Mouse (Mus musculus) limb, embryonic 13.5 days (tissue): ENCODE data around the gene Mad1l1. TPM values are rescaled to one million over a fixed set of nuclear protein-coding genes. Genes with fewer than 3 reads are reported as not detected.

Source experiments
- ATAC-seq: fragments of 200-750 bp; cut with Nextera tagmentation; 2 replicates; pipeline ENCODE4 v1.8.0; 2017; ENCODE audit warnings: low read depth, moderate number of reproducible peaks, moderate TSS enrichment; ENCODE audit not compliant: low FRiP score
- H3K27ac ChIP-seq: fragments of 300-500 bp; sonication (generic); 2 replicates; pipeline ENCODE4 v1.5.1; 2015; ENCODE audit warnings: inconsistent platforms, mild to moderate bottlenecking, moderate library complexity
- H3K27me3 ChIP-seq: fragments of 300-500 bp; sonication (generic); 2 replicates; pipeline ENCODE4 v1.6.1; 2015; ENCODE audit warnings: mild to moderate bottlenecking, inconsistent platforms
- H3K36me3 ChIP-seq: fragments of 300-500 bp; sonication (generic); 2 replicates; pipeline ENCODE4 v1.6.1; 2015; ENCODE audit warnings: inconsistent platforms, mild to moderate bottlenecking, moderate library complexity
- H3K4me1 ChIP-seq: fragments of 300-500 bp; sonication (generic); 2 replicates; pipeline ENCODE4 v1.6.1; 2015; ENCODE audit warnings: inconsistent platforms
- H3K4me2 ChIP-seq: fragments of 300-500 bp; sonication (generic); replicated peaks from 2 replicates; pipeline ENCODE4 v1.6.1; 2015; ENCODE audit warnings: inconsistent platforms, mild to moderate bottlenecking, moderate library complexity
- H3K4me3 ChIP-seq: fragments of 300-500 bp; sonication (generic); 2 replicates; pipeline ENCODE4 v1.5.1; 2015; ENCODE audit warnings: moderate library complexity, mild to moderate bottlenecking, inconsistent platforms
- H3K9ac ChIP-seq: fragments of 300-500 bp; sonication (generic); 2 replicates; pipeline ENCODE4 v1.6.1; 2015; ENCODE audit warnings: mild to moderate bottlenecking, inconsistent platforms
- H3K9me3 ChIP-seq: fragments of 300-500 bp; sonication (generic); 2 replicates; pipeline ENCODE4 v1.6.1; 2016; ENCODE audit warnings: inconsistent platforms
- WGBS: fragments of 180-500 bp; shearing (Covaris S2); methylation state at CpG from one replicate; pipeline ENCODE4 v1.1.7; 2015; 5-methylcytosine and 5-hydroxymethylcytosine counted together
- polyA plus RNA-seq: library from polyadenylated mRNA; unstranded; fragments of >200 nt; fragmentation: Nextera tagmentation; extraction: Ambion mirVana; gene quantifications from 2 replicates; pipeline ENCODE4 v1.2.1, GENCODE M21; 2015

Gene Mad1l1
- polyA plus RNA-seq, 1 experiment from 2014 or later, result 52.6 TPM

DNA sequence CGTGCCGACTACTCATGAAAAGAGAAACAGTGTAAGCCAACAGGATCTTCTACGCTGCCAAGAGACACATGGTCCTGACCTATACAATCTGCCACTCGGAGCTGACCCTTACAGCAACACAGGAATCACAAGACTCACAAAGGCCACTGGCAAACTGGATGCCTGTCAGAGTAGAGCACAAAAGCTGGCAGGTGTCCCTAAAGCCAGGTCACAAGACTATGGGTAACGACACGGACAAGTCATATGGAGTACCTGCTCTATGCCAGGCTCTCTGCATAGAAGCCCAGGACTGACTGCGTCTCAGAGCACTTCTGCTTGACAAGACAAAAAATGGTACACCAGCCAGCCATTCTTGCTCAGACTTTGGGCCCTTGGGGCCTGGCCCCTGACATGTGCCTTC lies 234.1 kb downstream of the Mad1l1 start:
- no peaks in the 10 kb centered on the region for H3K27me3 ChIP-seq
- WGBS, result 90% methylated on average over 7 of the region's 7 CpGs

GRCm38 (mm10) chr5:140084341-140084740 lies 237.0 kb downstream of the Mad1l1 start:
- H3K4me3 ChIP-seq, result no peak overlapping the region
- 94% methylated on average over 6 of the region's 6 CpGs for WGBS
- H3K9ac ChIP-seq, result no peak overlapping the region
- no peak overlapping the region for H3K4me2 ChIP-seq
- no peaks in the 10 kb centered on the region for H3K9me3 ChIP-seq
- H3K4me1 ChIP-seq, result peaks cover 14% of the 10 kb centered on the region
- H3K36me3 ChIP-seq, result peaks cover 44% of the 10 kb centered on the region
- no peak for ATAC-seq
- H3K27me3 ChIP-seq, result no peaks in the 10 kb centered on the region
- no peak overlapping the region for H3K27ac ChIP-seq

More for the DNA sequence above, 234.1 kb downstream of the Mad1l1 start:
- no peak overlapping the region for H3K4me2 ChIP-seq
- no peak overlapping the region for H3K27ac ChIP-seq
- no peaks in the 10 kb centered on the region for H3K9me3 ChIP-seq
- H3K4me1 ChIP-seq, result peaks cover 21% of the 10 kb centered on the region
- ATAC-seq, result no peak
- H3K36me3 ChIP-seq, result peaks cover 29% of the 10 kb centered on the region
- H3K4me3 ChIP-seq, result no peak overlapping the region
- no peak overlapping the region for H3K9ac ChIP-seq

DNA sequence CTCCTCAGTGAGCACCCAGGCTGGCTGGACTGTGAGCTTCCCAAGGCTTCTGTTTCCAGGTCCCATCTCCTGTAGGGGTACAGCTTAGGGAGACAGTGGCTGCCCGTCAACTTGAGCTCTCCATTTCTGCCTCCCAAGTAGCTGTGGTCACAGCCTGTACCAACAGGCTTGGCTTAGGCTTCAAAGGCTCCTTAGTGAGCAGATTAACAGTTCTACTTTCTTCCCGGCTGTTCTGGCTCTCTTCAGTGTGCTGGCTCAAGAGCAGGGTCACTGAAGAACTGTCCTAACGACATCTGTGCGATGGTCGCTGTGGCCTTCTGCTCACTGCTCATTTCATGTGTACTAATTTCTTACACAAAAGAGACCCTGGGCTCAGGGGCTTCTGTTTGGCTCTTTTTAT lies 237.4 kb downstream of the Mad1l1 start:
- Histone ChIP-seq H3K27me3 (no peaks in the 10 kb centered on the region), H3K4me3 (no peak overlapping the region), H3K4me1 (peaks cover 14% of the 10 kb centered on the region), H3K9ac (no peak overlapping the region), H3K4me2 (no peak overlapping the region), H3K27ac (no peak overlapping the region), H3K36me3 (peaks cover 44% of the 10 kb centered on the region), H3K9me3 (no peaks in the 10 kb centered on the region)
- WGBS, result 70% methylated on average over 5 of the region's 5 CpGs
- no peak for ATAC-seq

- H3K27me3 ChIP-seq, result no peaks in the 10 kb centered on the region
- no peak overlapping the region for H3K4me3 ChIP-seq
- H3K9ac ChIP-seq, result no peak overlapping the region
- no peak overlapping the region for H3K4me2 ChIP-seq
- ATAC-seq, result peak; percentile 55; the same call in 1 of the 2 replicates
- no peaks in the 10 kb centered on the region for H3K9me3 ChIP-seq
- 24% methylated on average over 11 of the region's 11 CpGs for WGBS
- H3K36me3 ChIP-seq, result peaks cover 31% of the 10 kb centered on the region
- H3K27ac ChIP-seq, result no peak overlapping the region
- peaks cover 17% of the 10 kb centered on the region for H3K4me1 ChIP-seq
Measured at GRCm38 (mm10) chr5:140082204-140082812, 239.0 kb downstream of the Mad1l1 start.

GRCm38 (mm10) chr5:140081084-140081483 lies 240.3 kb downstream of the Mad1l1 start:
- no peak overlapping the region for H3K4me3 ChIP-seq
- 78% methylated on average over 10 of the region's 10 CpGs for WGBS
- ATAC-seq, result no peak
- H3K36me3 ChIP-seq, result peaks cover 29% of the 10 kb centered on the region
- no peaks in the 10 kb centered on the region for H3K27me3 ChIP-seq
- H3K9me3 ChIP-seq, result no peaks in the 10 kb centered on the region
- H3K9ac ChIP-seq, result no peak overlapping the region
- no peak overlapping the region for H3K4me2 ChIP-seq
- H3K27ac ChIP-seq, result no peak overlapping the region
- H3K4me1 ChIP-seq, result peaks cover 17% of the 10 kb centered on the region

DNA sequence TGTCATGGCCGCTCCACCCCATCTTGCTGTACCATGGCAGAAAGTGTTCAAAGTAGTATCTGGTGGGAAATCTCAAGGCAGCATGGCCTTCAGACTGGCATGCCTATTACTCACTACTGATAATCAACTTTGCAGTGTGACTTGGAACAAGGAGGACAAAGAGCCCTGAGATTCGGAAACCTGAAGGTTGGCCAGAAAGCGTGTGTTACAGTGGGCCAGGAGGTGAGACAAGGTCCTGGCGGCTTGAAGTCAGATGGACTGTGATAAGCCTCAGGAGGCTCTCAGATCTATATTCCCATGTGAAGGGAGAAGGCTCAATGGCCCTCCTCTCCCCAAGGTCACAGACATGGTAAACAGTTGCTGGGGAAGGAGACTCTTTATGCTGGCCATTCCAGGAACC lies 241.8 kb downstream of the Mad1l1 start:
- Histone ChIP-seq H3K4me2 (no peak overlapping the region), H3K9me3 (no peaks in the 10 kb centered on the region), H3K9ac (no peak overlapping the region), H3K4me3 (no peak overlapping the region), H3K36me3 (peaks cover 23% of the 10 kb centered on the region), H3K27me3 (no peaks in the 10 kb centered on the region), H3K27ac (no peak overlapping the region), H3K4me1 (peaks cover 17% of the 10 kb centered on the region)
- no peak for ATAC-seq
- WGBS, result 98% methylated on average over 4 of the region's 4 CpGs

GRCm38 (mm10) chr5:140078406-140078805 lies 242.9 kb downstream of the Mad1l1 start:
- Histone ChIP-seq H3K9me3 (no peaks in the 10 kb centered on the region), H3K4me3 (no peak overlapping the region), H3K27ac (no peak overlapping the region; the same call in 1 of the 2 replicates), H3K4me2 (no peak overlapping the region), H3K4me1 (peaks cover 27% of the 10 kb centered on the region), H3K9ac (no peak overlapping the region), H3K36me3 (peaks cover 18% of the 10 kb centered on the region), H3K27me3 (no peaks in the 10 kb centered on the region)
- no peak for ATAC-seq
- WGBS, result 60% methylated on average over 3 of the region's 3 CpGs

GRCm38 (mm10) chr5:140076438-140076837 lies 244.9 kb downstream of the Mad1l1 start:
- Histone ChIP-seq H3K4me3 (no peak overlapping the region), H3K27ac (no peak overlapping the region), H3K36me3 (peaks cover 21% of the 10 kb centered on the region), H3K4me1 (peaks cover 15% of the 10 kb centered on the region), H3K4me2 (no peak overlapping the region), H3K9me3 (no peaks in the 10 kb centered on the region), H3K9ac (no peak overlapping the region), H3K27me3 (no peaks in the 10 kb centered on the region)
- ATAC-seq, result no peak
- 72% methylated on average over 2 of the region's 2 CpGs for WGBS

DNA sequence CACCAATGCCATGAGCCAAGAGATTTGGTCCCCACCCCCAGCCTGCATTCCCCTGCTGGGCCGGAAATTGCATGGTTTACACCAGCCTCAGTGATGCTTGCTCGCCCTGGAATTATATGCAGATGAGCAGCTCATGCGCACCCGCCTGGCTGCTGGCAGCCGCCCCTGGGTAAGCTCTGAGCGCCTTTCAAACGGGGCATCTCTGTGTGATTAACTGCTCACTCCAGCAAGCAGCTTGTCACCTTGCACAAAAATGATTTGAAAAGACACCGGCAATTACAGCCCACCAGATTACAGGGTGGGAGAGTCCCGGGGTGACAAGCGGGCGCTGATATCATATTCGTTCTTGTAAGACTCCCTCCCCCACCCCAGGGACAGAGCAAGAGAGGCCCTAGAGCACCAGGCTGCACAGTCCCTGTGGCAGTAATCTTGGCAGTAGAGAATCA lies 247.7 kb downstream of the Mad1l1 start:
- WGBS, result 40% methylated on average over 12 of the region's 12 CpGs
- Histone ChIP-seq H3K9ac (0 out of 2 replicates have a peak overlapping the region, but pooled peaks have one; percentile 36), H3K4me3 (no peak overlapping the region), H3K4me1 (peaks cover 15% of the 10 kb centered on the region), H3K27ac (no peak overlapping the region), H3K4me2 (no peak overlapping the region), H3K36me3 (peaks cover 9% of the 10 kb centered on the region; the same call in 1 of the 2 replicates), H3K27me3 (no peaks in the 10 kb centered on the region), H3K9me3 (no peaks in the 10 kb centered on the region)
- no peak for ATAC-seq

DNA sequence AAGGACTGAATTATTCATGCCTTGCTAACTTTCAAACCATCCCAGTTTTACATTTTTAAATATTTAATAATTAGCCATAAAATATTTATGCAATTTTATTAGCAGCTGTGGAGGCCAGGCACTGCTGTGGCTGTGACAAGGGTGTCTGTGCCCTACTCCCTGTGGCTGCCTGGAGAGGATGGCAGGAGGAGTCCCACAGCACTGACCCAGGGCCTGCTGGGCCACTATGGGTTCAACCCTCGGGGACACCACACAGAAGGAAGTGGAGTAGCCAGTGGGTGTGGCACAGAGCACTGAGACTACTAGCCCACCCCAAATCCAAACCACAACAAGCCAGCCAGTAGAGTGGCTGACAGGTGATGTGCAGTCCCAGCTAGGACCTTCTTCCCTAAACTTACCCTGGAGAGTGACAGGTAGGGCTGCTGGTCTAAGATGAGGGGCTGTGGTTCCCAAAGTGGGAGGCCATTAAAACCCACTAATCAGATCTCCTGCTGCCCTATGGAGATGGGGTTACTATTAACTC lies 248.1 kb downstream of the Mad1l1 start:
- no peak overlapping the region for H3K27ac ChIP-seq
- H3K36me3 ChIP-seq, result peaks cover 9% of the 10 kb centered on the region; the same call in 1 of the 2 replicates
- 14% methylated on average over 1 of the region's 1 CpGs for WGBS
- no peak overlapping the region for H3K9ac ChIP-seq
- no peaks in the 10 kb centered on the region for H3K27me3 ChIP-seq
- H3K9me3 ChIP-seq, result no peaks in the 10 kb centered on the region
- H3K4me1 ChIP-seq, result peaks cover 18% of the 10 kb centered on the region
- no peak overlapping the region for H3K4me3 ChIP-seq
- no peak overlapping the region for H3K4me2 ChIP-seq
- ATAC-seq, result no peak

- Histone ChIP-seq H3K4me3 (no peak overlapping the region), H3K36me3 (peaks cover 18% of the 10 kb centered on the region), H3K4me1 (peaks cover 31% of the 10 kb centered on the region), H3K9me3 (no peaks in the 10 kb centered on the region), H3K27ac (no peak overlapping the region), H3K27me3 (no peaks in the 10 kb centered on the region), H3K4me2 (no peak overlapping the region), H3K9ac (no peak overlapping the region)
- ATAC-seq, result no peak; the same call in 1 of the 2 replicates
- 80% methylated on average over 5 of the region's 5 CpGs for WGBS
Measured at GRCm38 (mm10) chr5:140068506-140068905, 252.8 kb downstream of the Mad1l1 start.

DNA sequence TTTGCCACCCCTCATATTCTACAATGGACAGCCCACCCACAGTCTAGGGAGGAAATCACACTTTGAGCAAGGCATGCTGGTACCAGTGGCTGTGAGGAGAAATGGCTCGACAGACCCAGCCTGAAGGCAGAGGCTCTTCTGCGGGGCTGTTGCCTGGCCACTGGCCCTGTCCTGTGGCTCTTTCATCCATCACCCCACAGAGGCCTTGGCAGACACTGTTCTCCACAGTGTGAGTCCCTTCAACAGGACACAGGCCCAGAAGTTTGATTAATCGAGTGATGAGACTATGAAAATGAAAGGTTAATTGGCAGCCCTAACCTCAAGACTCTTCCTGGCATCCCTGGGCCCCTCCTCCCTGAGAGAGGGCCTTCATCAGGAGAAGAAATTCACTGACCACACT lies 253.3 kb downstream of the Mad1l1 start:
- Histone ChIP-seq H3K9me3 (no peaks in the 10 kb centered on the region), H3K27me3 (no peaks in the 10 kb centered on the region), H3K36me3 (peaks cover 18% of the 10 kb centered on the region), H3K4me3 (no peak overlapping the region), H3K4me2 (no peak overlapping the region), H3K9ac (no peak overlapping the region), H3K27ac (no peak overlapping the region), H3K4me1 (peaks cover 28% of the 10 kb centered on the region)
- 41% methylated on average over 3 of the region's 3 CpGs for WGBS
- no peak for ATAC-seq

- Histone ChIP-seq H3K36me3 (peaks cover 18% of the 10 kb centered on the region), H3K9ac (no peak overlapping the region)
- WGBS, result 32% methylated on average over 8 of the region's 8 CpGs
Measured at GRCm38 (mm10) chr5:140066769-140067168, 254.6 kb downstream of the Mad1l1 start.

More at GRCm38 (mm10) chr5:140066769-140067168, 254.6 kb downstream of the Mad1l1 start:
- Histone ChIP-seq H3K4me1 (peaks cover 38% of the 10 kb centered on the region), H3K4me2 (no peak overlapping the region), H3K9me3 (no peaks in the 10 kb centered on the region), H3K27me3 (no peaks in the 10 kb centered on the region), H3K27ac (no peak overlapping the region), H3K4me3 (no peak overlapping the region)
- ATAC-seq, result no peak
